Mouse (Mus musculus) midbrain, embryonic 16.5 days (tissue): Measurements from ENCODE around the gene Baz1b. TPM values are rescaled to one million over a fixed set of nuclear protein-coding genes. Genes with fewer than 3 reads are reported as not detected.

Source experiments
- ATAC-seq: fragments of 200-750 bp; cut with Nextera tagmentation; 2 replicates; pipeline ENCODE4 v1.8.0; 2017; ENCODE audit warnings: moderate TSS enrichment
- H3K27ac ChIP-seq: fragments of 300-500 bp; sonication (generic); 2 replicates; pipeline ENCODE4 v1.5.1; 2014; ENCODE audit warnings: mild to moderate bottlenecking, low read length, mixed read lengths
- H3K27me3 ChIP-seq: fragments of 300-500 bp; sonication (generic); 2 replicates; pipeline ENCODE4 v1.6.1; 2014; ENCODE audit warnings: low read depth, low read length, mixed read lengths; ENCODE audit not compliant: control insufficient read depth, insufficient read depth
- H3K36me3 ChIP-seq: fragments of 300-500 bp; sonication (generic); 2 replicates; pipeline ENCODE4 v1.6.1; 2014; ENCODE audit warnings: mild to moderate bottlenecking, low read length, moderate library complexity, mixed read lengths; ENCODE audit not compliant: control insufficient read depth, insufficient read depth
- H3K4me1 ChIP-seq: fragments of 300-500 bp; sonication (generic); 2 replicates; pipeline ENCODE4 v1.6.1; 2014; ENCODE audit warnings: mild to moderate bottlenecking, low read length, mixed read lengths; ENCODE audit not compliant: control insufficient read depth, insufficient read depth
- H3K4me2 ChIP-seq: fragments of 300-500 bp; sonication (generic); 2 replicates; pipeline ENCODE4 v1.6.1; 2014; ENCODE audit warnings: mild to moderate bottlenecking, low read length, mixed read lengths
- H3K4me3 ChIP-seq: fragments of 300-500 bp; sonication (generic); 2 replicates; pipeline ENCODE4 v1.5.1; 2014; ENCODE audit warnings: low read depth, mild to moderate bottlenecking, low read length, moderate library complexity, mixed read lengths
- H3K9ac ChIP-seq: fragments of 300-500 bp; sonication (generic); 2 replicates; pipeline ENCODE4 v1.6.1; 2014; ENCODE audit warnings: low read depth, low read length, mixed read lengths
- H3K9me3 ChIP-seq: fragments of 300-500 bp; sonication (generic); replicated peaks from 2 replicates; pipeline ENCODE4 v1.6.1; 2014; ENCODE audit warnings: mild to moderate bottlenecking, low read length, mixed read lengths; ENCODE audit not compliant: control insufficient read depth, poor library complexity, severe bottlenecking
- WGBS: fragments of 180-500 bp; shearing (Covaris S2); extraction: QIAGEN DNeasy Blood & Tissue Kit; methylation state at CpG from one replicate; pipeline ENCODE4 v1.1.7; 2014; 5-methylcytosine and 5-hydroxymethylcytosine counted together
- polyA plus RNA-seq: library from polyadenylated mRNA; unstranded; fragments of >200 nt; fragmentation: Nextera tagmentation; extraction: Ambion mirVana; gene quantifications from 2 replicates; pipeline ENCODE4 v1.2.1, GENCODE M21; 2015

The Baz1b gene
- polyA plus RNA-seq, 1 experiment from 2014 or later, result 19.5 TPM

- H3K27me3 ChIP-seq, result no peaks in the 10 kb centered on the region
- WGBS, result 88% methylated on average over 4 of the region's 4 CpGs
- no peak overlapping the region for H3K4me2 ChIP-seq
- no peak overlapping the region for H3K27ac ChIP-seq
- no peaks in the 10 kb centered on the region for H3K9me3 ChIP-seq
- H3K4me3 ChIP-seq, result no peak overlapping the region
- H3K4me1 ChIP-seq, result no peaks in the 10 kb centered on the region
- no peak for ATAC-seq
- H3K9ac ChIP-seq, result no peak overlapping the region
- peaks cover 29% of the 10 kb centered on the region for H3K36me3 ChIP-seq
Observed at GRCm38 (mm10) chr5:135161221-135161620, 25.8 kb upstream of the Baz1b start.

DNA sequence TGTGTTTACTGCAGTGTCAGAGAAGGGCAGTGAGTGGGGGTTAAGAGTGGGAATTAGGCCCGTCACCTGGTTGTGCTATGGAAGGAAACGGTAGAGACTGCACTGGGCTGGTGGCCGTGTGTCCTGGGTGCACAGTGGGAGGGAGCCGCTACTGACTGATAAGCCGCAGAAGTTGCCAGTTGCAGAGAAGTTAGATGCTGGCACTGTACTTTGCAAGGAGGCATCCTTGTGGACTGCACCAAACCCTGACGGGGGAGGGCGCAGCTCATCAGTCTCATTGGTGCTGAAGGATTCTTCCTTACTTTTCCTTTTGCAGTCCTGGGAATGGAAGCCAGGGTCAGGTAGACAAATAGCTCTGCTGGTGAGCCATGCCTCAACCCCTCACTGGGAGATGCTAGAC lies 25.4 kb upstream of the Baz1b start:
- no peak overlapping the region for H3K4me3 ChIP-seq
- no peak overlapping the region for H3K27ac ChIP-seq
- ATAC-seq, result no peak
- H3K4me2 ChIP-seq, result no peak overlapping the region
- no peaks in the 10 kb centered on the region for H3K4me1 ChIP-seq
- WGBS, result 90% methylated on average over 7 of the region's 7 CpGs
- H3K36me3 ChIP-seq, result peaks cover 25% of the 10 kb centered on the region
- no peaks in the 10 kb centered on the region for H3K27me3 ChIP-seq
- H3K9me3 ChIP-seq, result no peaks in the 10 kb centered on the region
- no peak overlapping the region for H3K9ac ChIP-seq

GRCm38 (mm10) chr5:135162361-135162760 lies 24.7 kb upstream of the Baz1b start:
- ATAC-seq, result no peak
- Histone ChIP-seq H3K9ac (no peak overlapping the region), H3K4me2 (no peak overlapping the region)

DNA sequence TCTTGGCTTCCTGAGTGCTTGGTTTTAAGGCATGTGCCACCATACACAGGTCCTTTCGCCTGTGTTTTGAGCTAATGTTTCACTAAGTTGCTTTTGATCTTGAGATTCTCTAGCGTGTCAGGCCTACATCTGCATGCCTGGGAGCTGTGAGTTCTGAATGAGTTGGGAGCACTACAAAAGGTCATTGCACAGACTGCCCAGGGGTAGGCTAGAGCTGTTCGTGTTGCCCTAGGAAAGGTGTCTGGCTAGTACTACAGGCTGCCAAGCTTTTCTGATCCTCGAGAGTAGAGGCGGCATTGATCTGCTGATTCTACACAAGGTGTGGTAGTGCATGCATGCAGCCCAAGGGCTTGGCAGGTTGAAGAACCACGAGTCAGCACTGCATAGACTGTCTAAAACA lies 24.2 kb upstream of the Baz1b start:
- no peak overlapping the region for H3K27ac ChIP-seq
- H3K4me3 ChIP-seq, result no peak overlapping the region
- peaks cover 1% of the 10 kb centered on the region; the same call in 1 of the 2 replicates for H3K4me1 ChIP-seq
- no peak for ATAC-seq
- H3K9ac ChIP-seq, result no peak overlapping the region
- no peaks in the 10 kb centered on the region for H3K9me3 ChIP-seq
- 93% methylated on average over 6 of the region's 6 CpGs for WGBS
- H3K4me2 ChIP-seq, result no peak overlapping the region
- peaks cover 24% of the 10 kb centered on the region for H3K36me3 ChIP-seq
- H3K27me3 ChIP-seq, result no peaks in the 10 kb centered on the region

More at GRCm38 (mm10) chr5:135162361-135162760, 24.7 kb upstream of the Baz1b start:
- no peak overlapping the region for H3K4me3 ChIP-seq
- no peaks in the 10 kb centered on the region for H3K9me3 ChIP-seq
- H3K27me3 ChIP-seq, result no peaks in the 10 kb centered on the region
- H3K4me1 ChIP-seq, result no peaks in the 10 kb centered on the region
- peaks cover 24% of the 10 kb centered on the region for H3K36me3 ChIP-seq
- no peak overlapping the region for H3K27ac ChIP-seq
- 92% methylated on average over 8 of the region's 8 CpGs for WGBS

DNA sequence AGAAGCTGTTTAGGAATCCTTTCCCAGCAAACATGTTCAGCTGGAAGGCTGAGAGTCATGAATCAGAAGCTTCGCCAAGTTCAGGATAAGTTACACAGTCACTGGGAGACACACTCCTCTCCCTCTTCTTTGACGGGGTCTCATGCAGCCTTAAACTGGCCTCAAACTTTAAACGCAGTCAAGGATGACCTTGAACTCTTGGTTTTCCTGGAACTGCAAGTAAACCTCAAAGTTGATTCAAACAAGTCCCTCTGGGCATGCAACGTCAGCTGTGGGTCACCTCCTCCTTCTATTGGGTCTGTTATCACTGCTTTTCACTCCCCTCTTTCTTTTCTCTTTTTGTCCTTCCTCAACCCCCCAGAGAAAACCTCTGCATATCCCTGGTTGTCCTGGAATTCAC lies 20.2 kb upstream of the Baz1b start:
- Histone ChIP-seq H3K36me3 (peaks cover 2% of the 10 kb centered on the region; the same call in 1 of the 2 replicates), H3K4me3 (no peak overlapping the region), H3K4me2 (no peak overlapping the region), H3K27me3 (no peaks in the 10 kb centered on the region), H3K9ac (no peak overlapping the region), H3K27ac (no peak overlapping the region), H3K4me1 (peaks cover 13% of the 10 kb centered on the region), H3K9me3 (no peaks in the 10 kb centered on the region)
- WGBS, result 84% methylated on average over 4 of the region's 4 CpGs
- no peak for ATAC-seq

- Histone ChIP-seq H3K9ac (no peak overlapping the region), H3K4me3 (no peak overlapping the region), H3K4me2 (no peak overlapping the region; the same call in 1 of the 2 replicates), H3K36me3 (peaks cover 7% of the 10 kb centered on the region; the same call in 1 of the 2 replicates), H3K27ac (no peak overlapping the region), H3K4me1 (peaks cover 13% of the 10 kb centered on the region), H3K9me3 (no peaks in the 10 kb centered on the region), H3K27me3 (no peaks in the 10 kb centered on the region)
- ATAC-seq, result no peak
- 97% methylated on average over 4 of the region's 4 CpGs for WGBS
Observed at GRCm38 (mm10) chr5:135167469-135167868, 19.6 kb upstream of the Baz1b start.

DNA sequence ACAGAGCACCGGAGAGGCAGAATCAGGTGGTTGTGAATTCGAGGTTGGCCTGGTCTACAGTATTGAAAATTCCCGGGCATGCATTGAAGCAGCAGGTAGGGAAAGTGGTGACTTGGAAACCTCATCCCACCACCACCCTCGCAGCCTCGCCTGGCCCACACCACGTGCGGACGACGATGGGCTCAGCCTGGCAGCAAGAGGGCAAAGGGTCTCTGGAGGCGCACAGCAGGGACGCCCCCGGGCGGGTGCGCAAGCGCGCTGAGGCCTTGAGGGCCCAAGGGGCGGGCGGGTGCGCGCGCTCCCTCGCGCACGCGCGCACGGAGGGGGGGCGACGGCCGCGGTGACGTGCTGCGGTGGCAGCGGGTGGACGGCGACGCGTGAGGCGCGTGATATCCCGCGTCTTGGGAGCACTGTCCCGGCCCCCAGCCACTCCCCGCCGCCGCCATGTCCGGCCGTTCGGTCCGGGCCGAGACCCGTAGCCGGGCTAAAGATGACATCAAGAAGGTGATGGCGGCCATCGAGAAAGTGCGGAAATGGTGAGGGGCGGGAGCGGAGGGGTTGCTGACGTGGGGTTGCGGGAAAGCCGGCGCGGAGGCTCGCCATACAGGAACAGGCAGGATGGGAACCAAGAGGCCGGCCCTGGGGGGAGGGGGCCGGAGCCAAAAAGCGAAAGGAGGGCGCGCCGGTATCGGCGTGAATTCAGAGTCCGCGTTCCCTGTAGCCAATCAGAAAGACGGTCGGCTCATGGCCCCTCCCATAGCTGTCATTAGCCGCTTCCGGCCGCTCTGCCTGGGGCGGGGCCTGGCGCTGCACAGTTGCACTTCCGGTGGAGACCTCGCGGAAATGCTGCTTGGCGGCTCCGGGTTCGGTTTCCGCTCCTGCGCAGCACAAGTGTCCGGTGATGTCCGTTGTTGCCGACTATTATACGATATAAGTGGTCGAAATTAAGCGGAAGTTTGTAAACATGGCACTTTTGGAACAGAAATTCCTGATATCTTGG lies 18.7 kb upstream of the Baz1b start, which contains the start of gene Bcl7b:
Gene Bcl7b, plus strand, starts transcription at position 221 of the 1,000 bp plus-strand sequence.
- H3K4me3 ChIP-seq, result peak within 1 kb of the TSS; percentile 68
- whole genome bisulfite sequencing, result 2% methylated on average over 86 of the region's 95 CpGs
- no peaks in the 10 kb centered on the region for H3K27me3 ChIP-seq
- H3K4me2 ChIP-seq, result peak within 1 kb of the TSS; percentile 98
- peak within 1 kb of the TSS; percentile 94 for H3K9ac ChIP-seq
- no peaks in the 10 kb centered on the region for H3K9me3 ChIP-seq
- peak within 1 kb of the TSS; percentile 100 for H3K27ac ChIP-seq
- ATAC-seq, result peak; percentile 99
- peaks cover 15% of the 10 kb centered on the region for H3K36me3 ChIP-seq
- H3K4me1 ChIP-seq, result peaks cover 13% of the 10 kb centered on the region

DNA sequence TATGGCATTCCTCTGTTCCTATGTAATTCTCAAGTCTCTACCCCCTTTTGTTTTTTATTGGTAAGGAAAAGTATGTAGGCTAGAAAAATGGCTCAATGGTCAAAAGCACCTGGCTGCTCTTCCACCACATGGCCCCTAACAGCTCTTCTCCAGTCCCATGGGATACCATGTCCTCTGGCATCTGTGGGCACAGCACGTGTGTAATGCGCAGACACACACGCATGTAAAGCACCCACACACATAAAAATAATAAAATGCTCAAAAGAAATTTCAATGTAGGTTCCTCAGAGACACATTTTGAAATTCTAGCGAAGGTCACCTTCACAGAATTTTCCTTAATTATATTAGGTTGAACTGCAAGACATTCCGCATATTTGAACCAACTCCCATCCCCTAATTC lies 17.6 kb upstream of the Baz1b start:
- Histone ChIP-seq H3K4me1 (peaks cover 13% of the 10 kb centered on the region), H3K36me3 (peaks cover 21% of the 10 kb centered on the region), H3K4me2 (peak overlapping the region; percentile 98), H3K27me3 (no peaks in the 10 kb centered on the region), H3K9me3 (no peaks in the 10 kb centered on the region), H3K27ac (no peak overlapping the region; the same call in 1 of the 2 replicates), H3K9ac (peak overlapping the region; percentile 94), H3K4me3 (peak overlapping the region; percentile 68)
- 95% methylated on average over 5 of the region's 5 CpGs for WGBS
- ATAC-seq, result no peak

DNA sequence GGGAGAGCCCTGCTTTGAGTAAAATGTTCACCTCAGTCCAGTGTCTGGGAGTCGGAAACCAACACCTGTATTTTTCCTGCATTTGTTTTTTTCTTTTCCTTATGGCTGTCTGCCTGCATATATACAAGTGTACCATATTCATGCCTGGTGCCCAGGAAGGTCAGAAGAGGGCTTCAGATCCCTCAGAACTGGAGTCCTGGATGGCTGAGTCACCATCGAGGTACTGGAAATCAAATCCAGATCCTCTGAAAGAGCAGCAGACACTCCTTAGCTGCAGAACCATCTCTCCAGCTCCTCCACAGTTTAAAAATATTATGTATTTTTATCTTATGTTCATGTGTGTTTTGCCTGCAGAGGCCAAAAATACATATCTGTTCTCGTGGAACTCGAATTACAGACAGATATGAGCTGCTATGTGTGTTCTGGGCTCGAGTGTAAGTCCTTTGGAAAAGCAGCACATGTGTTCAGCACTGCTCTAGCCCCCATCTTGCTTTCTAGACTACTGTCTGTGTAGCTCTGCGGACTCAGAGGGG lies 15.3 kb upstream of the Baz1b start:
- H3K4me3 ChIP-seq, result no peak overlapping the region
- ATAC-seq, result no peak
- peaks cover 24% of the 10 kb centered on the region for H3K36me3 ChIP-seq
- H3K27ac ChIP-seq, result no peak overlapping the region
- 96% methylated on average over 6 of the region's 6 CpGs for WGBS
- no peak overlapping the region for H3K4me2 ChIP-seq
- H3K4me1 ChIP-seq, result peaks cover 13% of the 10 kb centered on the region
- no peak overlapping the region for H3K9ac ChIP-seq
- no peaks in the 10 kb centered on the region for H3K9me3 ChIP-seq
- no peaks in the 10 kb centered on the region for H3K27me3 ChIP-seq
